Comparison of ENCODE assay signal across 12 mouse cellular contexts in the genomic region with DNA sequence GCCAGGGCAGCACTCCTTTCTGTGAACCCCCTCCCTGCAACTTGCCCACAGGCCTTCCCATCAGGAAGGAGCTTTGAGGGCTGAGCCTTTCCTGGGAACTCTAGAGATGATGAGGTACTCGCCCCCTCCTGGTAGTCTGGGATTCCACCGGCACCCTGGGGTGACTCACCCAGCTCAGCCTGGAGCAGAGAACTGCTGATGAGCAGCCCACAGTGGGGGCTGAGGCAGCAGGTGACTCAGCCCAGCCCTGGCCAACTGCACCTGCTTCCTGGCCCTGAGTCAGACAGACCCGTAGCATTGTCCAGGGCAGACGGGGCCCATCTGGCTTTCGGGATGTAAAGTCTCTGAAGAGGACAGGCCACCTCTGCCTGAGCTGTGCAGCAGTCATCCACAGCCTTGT. TPM values are rescaled to one million over a fixed set of nuclear protein-coding genes. Genes with fewer than 3 reads are reported as not detected.
A peak's percentile ranks its signal among the peaks of the same experiment; 100 is the strongest.
DNase-seq lines count a peak whose midpoint lies in the region; ATAC-seq lines count a peak whose summit lies in the region.
"Had no signal": no experiment of that assay in that cellular context is flagged by ENCODE, and none has a peak within 500 bp of the region (broad histone marks: within the 10 kb centered on the region; RNA-seq: fewer than 3 reads in every experiment).

No protein-coding gene starts in this region.

- no peak overlapping the region for H3K9ac ChIP-seq in hindbrain, embryonic 14.5 days
- no peak overlapping the region for H3K9ac ChIP-seq in heart, embryonic 12.5 days
- no peak overlapping the region for H3K9ac ChIP-seq in kidney, embryonic 14.5 days (ENCODE audit: low read depth, low read length)
- H3K9ac ChIP-seq: embryonic facial prominence, embryonic 13.5 days had no signal

- DNase-seq in hindbrain, embryonic 14.5 days (ENCODE audit: low spot score), result no peak
- DNase-seq in hindbrain, embryonic 10.5 days (ENCODE audit: low spot score), result no peak
- DNase-seq in 3134 (ENCODE audit: extremely low read depth, insufficient read length, low spot score) (peak; percentile 80), liver (no peak)
- peak; percentile 38 for DNase-seq in adrenal gland, postnatal 10 days
- peak; percentile 8 to 79 for DNase-seq in left cerebral cortex, adult 8-10 months (ENCODE audit: low spot score in 2 of 2)
- DNase-seq: gastrocnemius, postnatal 10 days; heart, postnatal 4 days; thymus, adult 18-20 months had no signal

- no peak overlapping the region for H3K4me2 ChIP-seq in hindbrain, embryonic 14.5 days (replicated peaks)
- H3K4me2 ChIP-seq in heart, embryonic 12.5 days, result no peak overlapping the region
- no peak overlapping the region for H3K4me2 ChIP-seq in kidney, embryonic 14.5 days (replicated peaks; ENCODE audit: low read depth, low read length)
- H3K4me2 ChIP-seq: embryonic facial prominence, embryonic 13.5 days had no signal

- H3K36me3 ChIP-seq in hindbrain, embryonic 14.5 days (replicated peaks; ENCODE audit: control insufficient read depth, insufficient read depth), result no peaks in the 10 kb centered on the region
- no peaks in the 10 kb centered on the region for H3K36me3 ChIP-seq in hindbrain, embryonic 10.5 days
- H3K36me3 ChIP-seq in heart, embryonic 12.5 days, result no peaks in the 10 kb centered on the region
- H3K36me3 ChIP-seq in kidney, embryonic 14.5 days (ENCODE audit: control insufficient read depth, insufficient read depth, low read length), result no peaks in the 10 kb centered on the region
- H3K36me3 ChIP-seq: embryonic facial prominence, embryonic 13.5 days had no signal

- no peak overlapping the region for H3K4me3 ChIP-seq in hindbrain, embryonic 14.5 days (replicated peaks; ENCODE audit: low read length)
- H3K4me3 ChIP-seq in hindbrain, embryonic 10.5 days, result no peak overlapping the region
- no peak overlapping the region for H3K4me3 ChIP-seq in heart, embryonic 12.5 days
- no peak overlapping the region for H3K4me3 ChIP-seq in kidney, embryonic 14.5 days (ENCODE audit: low read length)
- H3K4me3 ChIP-seq: embryonic facial prominence, embryonic 13.5 days had no signal

- no peak overlapping the region for H3K27ac ChIP-seq in hindbrain, embryonic 14.5 days
- no peak overlapping the region for H3K27ac ChIP-seq in hindbrain, embryonic 10.5 days
- no peak overlapping the region for H3K27ac ChIP-seq in heart, embryonic 12.5 days (ENCODE audit: poor library complexity, severe bottlenecking)
- H3K27ac ChIP-seq in kidney, embryonic 14.5 days (ENCODE audit: low read depth, low read length), result no peak overlapping the region
- H3K27ac ChIP-seq: embryonic facial prominence, embryonic 13.5 days had no signal

- no peaks in the 10 kb centered on the region for H3K4me1 ChIP-seq in hindbrain, embryonic 14.5 days (replicated peaks; ENCODE audit: control insufficient read depth, insufficient read depth, low read length)
- H3K4me1 ChIP-seq in hindbrain, embryonic 10.5 days (replicated peaks), result peaks cover 17% of the 10 kb centered on the region
- H3K4me1 ChIP-seq in heart, embryonic 12.5 days (replicated peaks), result peaks cover 7% of the 10 kb centered on the region
- H3K4me1 ChIP-seq in kidney, embryonic 14.5 days (ENCODE audit: control insufficient read depth, insufficient read depth, low read length), result peaks cover 4% of the 10 kb centered on the region; the same call in 1 of the 2 replicates

- peaks cover 12% of the 10 kb centered on the region for H3K27me3 ChIP-seq in hindbrain, embryonic 14.5 days (ENCODE audit: control insufficient read depth, insufficient read depth, low read length)
- peaks cover 21% of the 10 kb centered on the region for H3K27me3 ChIP-seq in hindbrain, embryonic 10.5 days (ENCODE audit: insufficient read depth, poor library complexity, severe bottlenecking)
- peaks cover 30% of the 10 kb centered on the region for H3K27me3 ChIP-seq in heart, embryonic 12.5 days (replicated peaks)
- peaks cover 4% of the 10 kb centered on the region; the same call in 1 of the 2 replicates for H3K27me3 ChIP-seq in kidney, embryonic 14.5 days (ENCODE audit: control insufficient read depth, insufficient read depth, low read length)

- ATAC-seq in hindbrain, embryonic 14.5 days (ENCODE audit: low FRiP score), result 0 out of 2 replicates have a peak, but pooled peaks have one; percentile 28
- ATAC-seq in heart, embryonic 12.5 days (ENCODE audit: insufficient number of reproducible peaks, low FRiP score), result no peak; the same call in 1 of the 2 replicates
- ATAC-seq in kidney, embryonic 14.5 days (ENCODE audit: low FRiP score, low TSS enrichment), result no peak

- no peaks in the 10 kb centered on the region for H3K9me3 ChIP-seq in hindbrain, embryonic 14.5 days (ENCODE audit: control insufficient read depth, low read length)
- 0 out of 2 replicates have a peak, but pooled peaks cover 5% of the 10 kb centered on the region for H3K9me3 ChIP-seq in hindbrain, embryonic 10.5 days
- H3K9me3 ChIP-seq in heart, embryonic 12.5 days (replicated peaks), result peaks cover 5% of the 10 kb centered on the region; the same call in 1 of the 2 replicates
- no peaks in the 10 kb centered on the region for H3K9me3 ChIP-seq in kidney, embryonic 14.5 days (ENCODE audit: control insufficient read depth, low read length)
- H3K9me3 ChIP-seq: embryonic facial prominence, embryonic 13.5 days had no signal

- 51% methylated on average over 5 of the region's 5 CpGs for WGBS in hindbrain, embryonic 14.5 days
- 68% methylated on average over 5 of the region's 5 CpGs for WGBS in hindbrain, embryonic 10.5 days
- WGBS in heart, embryonic 12.5 days, result 60% methylated on average over 5 of the region's 5 CpGs
- WGBS in kidney, embryonic 14.5 days, result 59% methylated on average over 5 of the region's 5 CpGs

RNA-seq across cellular contexts. Expression of a gene that starts 4.9 kb away (rescaled TPM):
- polyA plus RNA-seq in hindbrain, embryonic 14.5 days (2014; fragmentation: Nextera tagmentation; extraction: Ambion mirVana), result 16.2 and 22.4 TPM in 2 replicates
- 1.8 and 4.8 TPM in 2 replicates for polyA plus RNA-seq in hindbrain, embryonic 10.5 days (2016; fragmentation: Nextera tagmentation; extraction: Ambion mirVana)
- total RNA-seq in adrenal gland, postnatal 10 days (2021), result 10 to 100 TPM; 15.8 to 18.0 TPM
- total RNA-seq in left cerebral cortex, adult 8-10 months (2022), result 1 to 10 TPM in 3 of 4 experiments, under 1 TPM in 1; 0.82 to 3.3 (median 1.6) TPM
- polyA plus RNA-seq in heart, embryonic 12.5 days (2016; fragmentation: Nextera tagmentation; extraction: Ambion mirVana), result 8.1 and 8.5 TPM in 2 replicates
- polyA plus RNA-seq in kidney, embryonic 14.5 days (2014; fragmentation: Nextera tagmentation; extraction: Ambion mirVana), result not detected in 2 replicates

RNA-seq across cellular contexts. Expression of a gene that starts 30.6 kb away (rescaled TPM):
- 0.18 and 0.48 TPM in 2 replicates for polyA plus RNA-seq in hindbrain, embryonic 14.5 days (2014; fragmentation: Nextera tagmentation; extraction: Ambion mirVana)
- 0.22 and 0.39 TPM in 2 replicates for polyA plus RNA-seq in hindbrain, embryonic 10.5 days (2016; fragmentation: Nextera tagmentation; extraction: Ambion mirVana)
- total RNA-seq in adrenal gland, postnatal 10 days (2021), result 1 to 10 TPM; 1.2 to 1.4 TPM
- total RNA-seq in left cerebral cortex, adult 8-10 months (2022), result under 1 TPM in 2 of 4 experiments, not detected in 2; 0.33 to 0.34 TPM
- 0.46 and 0.83 TPM in 2 replicates for polyA plus RNA-seq in heart, embryonic 12.5 days (2016; fragmentation: Nextera tagmentation; extraction: Ambion mirVana)
- 0.51 and 0.53 TPM in 2 replicates for polyA plus RNA-seq in kidney, embryonic 14.5 days (2014; fragmentation: Nextera tagmentation; extraction: Ambion mirVana)

Comparison
In these comparisons a context has a peak if more than half of its experiments do, and no peak if none do; other contexts are left out.
1. DNase-seq: peak in 3134 (single experiment), adrenal gland, postnatal 10 days (single experiment) and left cerebral cortex, adult 8-10 months (2 of 2); none in hindbrain, embryonic 14.5 days (single experiment), hindbrain, embryonic 10.5 days (single experiment) and liver (single experiment).